Mouse (Mus musculus) limb, embryonic 11.5 days (tissue): Measurements from ENCODE around the gene Tsc2. TPM values are rescaled to one million over a fixed set of nuclear protein-coding genes. Genes with fewer than 3 reads are reported as not detected.
A peak's percentile ranks its signal among the peaks of the same experiment; 100 is the strongest.

Source experiments
- ATAC-seq: fragments of 200-750 bp; cut with Nextera tagmentation; 2 replicates; pipeline ENCODE4 v1.8.0; 2017; ENCODE audit warnings: low read depth; ENCODE audit not compliant: insufficient number of reproducible peaks, low FRiP score, low TSS enrichment
- DNase-seq: peaks from one replicate; pipeline ENCODE4 v3.0.0-alpha.2; 2015; ENCODE audit warnings: low spot score
- H3K27ac ChIP-seq: fragments of 300-500 bp; sonication (generic); replicated peaks from 2 replicates; pipeline ENCODE4 v1.5.1; 2014; ENCODE audit warnings: low read depth, mild to moderate bottlenecking, low read length
- H3K27me3 ChIP-seq: fragments of 300-500 bp; sonication (generic); 2 replicates; pipeline ENCODE4 v1.6.1; 2014; ENCODE audit warnings: mild to moderate bottlenecking, low read length, mixed read lengths; ENCODE audit not compliant: control insufficient read depth, insufficient read depth
- H3K36me3 ChIP-seq: fragments of 300-500 bp; sonication (generic); 2 replicates; pipeline ENCODE4 v1.6.1; 2014; ENCODE audit warnings: mild to moderate bottlenecking, low read length, moderate library complexity, mixed read lengths; ENCODE audit not compliant: control insufficient read depth, insufficient read depth
- H3K4me1 ChIP-seq: fragments of 300-500 bp; sonication (generic); 2 replicates; pipeline ENCODE4 v1.6.1; 2014; ENCODE audit warnings: low read length, mixed read lengths; ENCODE audit not compliant: control insufficient read depth, insufficient read depth
- H3K4me2 ChIP-seq: fragments of 300-500 bp; sonication (generic); 2 replicates; pipeline ENCODE4 v1.6.1; 2014; ENCODE audit warnings: low read depth, mild to moderate bottlenecking, moderate library complexity; ENCODE audit not compliant: severe bottlenecking
- H3K4me3 ChIP-seq: fragments of 300-500 bp; sonication (generic); 2 replicates; pipeline ENCODE4 v1.5.1; 2014; ENCODE audit warnings: low read depth, low read length
- H3K9ac ChIP-seq: fragments of 300-500 bp; sonication (generic); 2 replicates; pipeline ENCODE4 v1.6.1; 2014; ENCODE audit warnings: mild to moderate bottlenecking, low read length
- H3K9me3 ChIP-seq: fragments of 300-500 bp; sonication (generic); 2 replicates; pipeline ENCODE4 v1.6.1; 2016; ENCODE audit warnings: low read length; ENCODE audit not compliant: control insufficient read depth
- WGBS: fragments of 180-500 bp; shearing (Covaris S2); extraction: QIAGEN DNeasy Blood & Tissue Kit; methylation state at CpG from one replicate; pipeline ENCODE4 v1.1.7; 2014; 5-methylcytosine and 5-hydroxymethylcytosine counted together
- polyA plus RNA-seq: library from polyadenylated mRNA; unstranded; fragments of >200 nt; fragmentation: Nextera tagmentation; extraction: Ambion mirVana; gene quantifications from 2 replicates; pipeline ENCODE4 v1.2.1, GENCODE M21; 2014

The Tsc2 gene
- polyA plus RNA-seq, 1 experiment from 2014 or later: 62.7 TPM

- Histone ChIP-seq H3K4me1 (peaks cover 15% of the 10 kb centered on the region), H3K27me3 (no peaks in the 10 kb centered on the region), H3K4me3 (no peak overlapping the region), H3K36me3 (no peaks in the 10 kb centered on the region), H3K27ac (no peak overlapping the region), H3K9ac (no peak overlapping the region), H3K9me3 (no peaks in the 10 kb centered on the region), H3K4me2 (peak overlapping the region; percentile 99; the same call in 1 of the 2 replicates)
- WGBS: 78% methylated on average over 4 of the region's 4 CpGs
- ATAC-seq (no peak), DNase-seq (no peak)
Measured at GRCm38 (mm10) chr17:24650766-24651165, 18.3 kb upstream of the Tsc2 start.

GRCm38 (mm10) chr17:24650070-24650616 is 17.7 kb upstream of the Tsc2 start, which contains the start of gene Slc9a3r2:
Gene Slc9a3r2 (minus strand): TSS chr17:24650327.
- Histone ChIP-seq H3K9me3 (no peaks in the 10 kb centered on the region), H3K4me2 (peak within 1 kb of the TSS; percentile 99), H3K27me3 (no peaks in the 10 kb centered on the region), H3K9ac (peak within 1 kb of the TSS; percentile 89), H3K4me1 (peaks cover 15% of the 10 kb centered on the region), H3K27ac (peak within 1 kb of the TSS; percentile 56; the same call in 1 of the 2 replicates), H3K36me3 (0 out of 2 replicates have a peak, but pooled peaks cover 2% of the 10 kb centered on the region), H3K4me3 (peak within 1 kb of the TSS; percentile 80)
- under 1% methylated on average over 41 of the region's 41 CpGs for WGBS
- ATAC-seq: peak; percentile 60
- DNase-seq: peak; percentile 77

- no peak for DNase-seq
- peak; percentile 28; the same call in 1 of the 2 replicates for ATAC-seq
- peak overlapping the region; percentile 99 for H3K4me2 ChIP-seq
- H3K9ac ChIP-seq: peak overlapping the region; percentile 89
- H3K4me3 ChIP-seq: peak overlapping the region; percentile 80
- H3K27me3 ChIP-seq: no peaks in the 10 kb centered on the region
- no peaks in the 10 kb centered on the region for H3K9me3 ChIP-seq
- H3K36me3 ChIP-seq: 0 out of 2 replicates have a peak, but pooled peaks cover 2% of the 10 kb centered on the region
- peak overlapping the region; percentile 56; the same call in 1 of the 2 replicates for H3K27ac ChIP-seq
- H3K4me1 ChIP-seq: peaks cover 18% of the 10 kb centered on the region
- WGBS: under 1% methylated on average over 32 of the region's 35 CpGs
Measured at GRCm38 (mm10) chr17:24649581-24650069, 17.2 kb upstream of the Tsc2 start.

GRCm38 (mm10) chr17:24648731-24649377 is 16.4 kb upstream of the Tsc2 start:
- Histone ChIP-seq H3K27ac (no peak overlapping the region), H3K9me3 (no peaks in the 10 kb centered on the region), H3K4me3 (peak overlapping the region; percentile 80), H3K4me2 (peak overlapping the region; percentile 99), H3K4me1 (peaks cover 23% of the 10 kb centered on the region), H3K9ac (no peak overlapping the region; the same call in 1 of the 2 replicates), H3K36me3 (0 out of 2 replicates have a peak, but pooled peaks cover 2% of the 10 kb centered on the region), H3K27me3 (no peaks in the 10 kb centered on the region)
- ATAC-seq: no peak
- 73% methylated on average over 10 of the region's 10 CpGs for WGBS
- DNase-seq: no peak

GRCm38 (mm10) chr17:24647493-24647892 is 15.1 kb upstream of the Tsc2 start:
- Histone ChIP-seq H3K4me1 (peaks cover 26% of the 10 kb centered on the region), H3K9ac (no peak overlapping the region; the same call in 1 of the 2 replicates), H3K9me3 (no peaks in the 10 kb centered on the region), H3K27ac (no peak overlapping the region), H3K4me3 (no peak overlapping the region), H3K4me2 (no peak overlapping the region), H3K36me3 (peaks cover 4% of the 10 kb centered on the region; the same call in 1 of the 2 replicates), H3K27me3 (no peaks in the 10 kb centered on the region)
- ATAC-seq (no peak), DNase-seq (no peak)
- 80% methylated on average over 11 of the region's 11 CpGs for WGBS

GRCm38 (mm10) chr17:24646381-24646780 is 14.0 kb upstream of the Tsc2 start:
- Histone ChIP-seq H3K9ac (no peak overlapping the region), H3K36me3 (peaks cover 6% of the 10 kb centered on the region; the same call in 1 of the 2 replicates), H3K27ac (no peak overlapping the region), H3K4me1 (peaks cover 26% of the 10 kb centered on the region), H3K27me3 (no peaks in the 10 kb centered on the region), H3K4me3 (no peak overlapping the region), H3K4me2 (no peak overlapping the region), H3K9me3 (no peaks in the 10 kb centered on the region)
- DNase-seq (no peak), ATAC-seq (no peak)
- WGBS: 89% methylated on average over 4 of the region's 4 CpGs

GRCm38 (mm10) chr17:24645916-24646315 is 13.5 kb upstream of the Tsc2 start:
- WGBS: 89% methylated on average over 3 of the region's 3 CpGs
- Histone ChIP-seq H3K4me3 (no peak overlapping the region), H3K4me1 (peaks cover 26% of the 10 kb centered on the region), H3K9ac (no peak overlapping the region), H3K27me3 (no peaks in the 10 kb centered on the region), H3K9me3 (no peaks in the 10 kb centered on the region), H3K36me3 (peaks cover 6% of the 10 kb centered on the region; the same call in 1 of the 2 replicates), H3K4me2 (no peak overlapping the region), H3K27ac (no peak overlapping the region)
- DNase-seq (no peak), ATAC-seq (no peak)

- H3K27me3 ChIP-seq: no peaks in the 10 kb centered on the region
- H3K4me3 ChIP-seq: no peak overlapping the region
- 82% methylated on average over 9 of the region's 9 CpGs for WGBS
- no peak overlapping the region for H3K9ac ChIP-seq
- H3K27ac ChIP-seq: no peak overlapping the region
- no peak for DNase-seq
- no peak overlapping the region for H3K4me2 ChIP-seq
- peaks cover 8% of the 10 kb centered on the region for H3K36me3 ChIP-seq
- peaks cover 27% of the 10 kb centered on the region for H3K4me1 ChIP-seq
- H3K9me3 ChIP-seq: no peaks in the 10 kb centered on the region
- ATAC-seq: no peak
Measured at GRCm38 (mm10) chr17:24644875-24645721, 12.7 kb upstream of the Tsc2 start.
